Mouse (Mus musculus): ENCODE data around the gene Vmn1r180. TPM values are rescaled to one million over a fixed set of nuclear protein-coding genes. Genes with fewer than 3 reads are reported as not detected.

The Vmn1r180 gene
- not detected for polyA plus RNA-seq (2014; fragmentation: Illumina TruSeq; extraction: RNeasy Lipid Tissue Mini Kit (QIAGEN cat#74804); ENCODE audit: low read depth, low replicate concordance)

DNA sequence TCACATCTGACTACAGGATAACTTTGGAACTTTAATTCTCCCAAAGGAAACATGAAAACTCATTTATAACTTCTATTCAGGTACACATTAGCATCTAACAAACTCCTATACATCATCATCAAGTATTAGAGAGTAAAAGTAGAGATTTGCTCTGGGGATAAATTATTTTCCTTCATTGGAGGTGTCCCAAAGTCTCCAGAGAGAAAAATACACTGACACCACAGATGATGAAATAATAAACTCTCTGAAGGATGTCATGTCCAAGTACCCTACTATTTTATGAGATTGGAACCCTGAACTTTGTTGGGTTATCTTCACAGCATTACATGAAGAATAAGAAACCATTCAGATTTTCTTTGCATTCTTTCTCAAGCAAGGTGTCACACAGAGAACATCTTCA lies at the start of gene Vmn1r180:
Gene Vmn1r180 (plus strand): TSS at position 301 of the 400 bp plus-strand sequence.

DNA sequence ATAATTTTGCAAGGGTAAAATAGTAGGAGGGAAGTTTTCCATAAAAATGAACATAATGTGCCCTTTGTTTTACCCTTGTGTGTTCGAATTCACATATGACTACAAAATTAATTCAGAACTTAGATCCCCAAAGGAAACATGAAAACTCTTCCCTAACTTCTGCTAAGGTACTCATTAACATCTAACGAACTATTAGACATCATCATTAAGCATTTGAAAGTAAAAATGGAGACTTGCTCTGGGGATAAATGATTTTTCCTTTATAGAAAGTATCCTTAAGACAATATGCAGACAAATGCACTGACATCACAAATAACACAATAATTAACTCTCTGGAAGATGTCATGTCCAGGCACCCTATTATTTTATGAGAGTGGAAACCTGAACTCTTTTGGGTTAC lies 23.8 kb upstream of the Vmn1r180 start, which contains the start of gene Vmn1r179:
Gene Vmn1r179 (plus strand): TSS at position 301 of the 400 bp plus-strand sequence.

DNA sequence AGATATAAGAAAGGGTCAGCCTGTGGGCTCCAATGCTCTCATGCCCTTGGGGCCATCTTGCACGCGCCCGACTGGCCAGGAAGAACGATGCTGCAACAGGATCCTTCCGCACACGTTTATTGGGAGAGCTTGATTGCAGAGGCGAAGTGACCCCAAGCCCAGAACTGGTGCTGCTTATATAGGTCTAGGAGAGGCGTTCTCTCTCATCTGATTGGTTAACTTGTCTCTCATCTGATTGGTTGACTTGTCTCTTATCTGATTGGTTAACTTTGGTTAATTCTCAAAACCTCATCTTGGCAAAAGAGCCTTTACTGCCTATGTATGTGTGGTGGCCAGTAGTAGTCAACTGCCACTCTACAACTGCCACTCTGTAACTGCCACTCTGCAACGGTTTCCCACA lies 23.9 kb downstream of the Vmn1r180 start, which contains the start of gene Vmn1r181:
Gene Vmn1r181 (plus strand): TSS at position 301 of the 400 bp plus-strand sequence.

DNA sequence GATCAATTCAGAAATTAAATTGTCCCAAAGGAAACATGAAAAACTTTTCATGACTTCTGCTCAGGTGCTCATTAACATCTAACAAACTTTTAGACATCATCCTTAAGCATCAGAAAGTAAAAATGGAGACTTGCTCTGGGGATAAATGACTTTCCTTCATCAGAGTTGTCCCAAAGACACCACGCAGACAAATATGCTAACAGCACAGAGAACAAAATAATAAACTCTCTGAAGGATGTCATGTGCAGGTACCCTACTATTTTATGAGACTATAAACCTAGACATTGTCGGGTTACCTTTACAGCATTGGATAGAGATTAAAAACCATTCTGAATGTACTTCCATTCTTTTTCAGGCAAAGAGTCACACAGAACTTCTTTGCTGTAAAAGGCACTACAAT lies 51.0 kb downstream of the Vmn1r180 start, which contains the start of gene V1rd19:
Gene V1rd19 (plus strand): TSS at position 301 of the 400 bp plus-strand sequence.

Other genes with a start within 250 kb of the Vmn1r180 start
- gene Vmn1r173, start 249.9 kb upstream of the Vmn1r180 start, polyA plus RNA-seq (2014; fragmentation: Illumina TruSeq; extraction: RNeasy Lipid Tissue Mini Kit (QIAGEN cat#74804); ENCODE audit: low read depth, low replicate concordance), result not detected
- not detected for gene Vmn1r174, start 198.4 kb upstream of the Vmn1r180 start, polyA plus RNA-seq (2014; fragmentation: Illumina TruSeq; extraction: RNeasy Lipid Tissue Mini Kit (QIAGEN cat#74804); ENCODE audit: low read depth, low replicate concordance)
- gene Vmn1r175, start 140.0 kb upstream of the Vmn1r180 start, polyA plus RNA-seq (2014; fragmentation: Illumina TruSeq; extraction: RNeasy Lipid Tissue Mini Kit (QIAGEN cat#74804); ENCODE audit: low read depth, low replicate concordance), result not detected
- not detected for gene Vmn1r176, start 113.3 kb upstream of the Vmn1r180 start, polyA plus RNA-seq (2014; fragmentation: Illumina TruSeq; extraction: RNeasy Lipid Tissue Mini Kit (QIAGEN cat#74804); ENCODE audit: low read depth, low replicate concordance)
- not detected for gene Vmn1r177, start 84.2 kb upstream of the Vmn1r180 start, polyA plus RNA-seq (2014; fragmentation: Illumina TruSeq; extraction: RNeasy Lipid Tissue Mini Kit (QIAGEN cat#74804); ENCODE audit: low read depth, low replicate concordance)
- gene Vmn1r178, start 58.6 kb upstream of the Vmn1r180 start, polyA plus RNA-seq (2014; fragmentation: Illumina TruSeq; extraction: RNeasy Lipid Tissue Mini Kit (QIAGEN cat#74804); ENCODE audit: low read depth, low replicate concordance), result not detected
- not detected for gene Vmn1r179, start 23.7 kb upstream of the Vmn1r180 start, polyA plus RNA-seq (2014; fragmentation: Illumina TruSeq; extraction: RNeasy Lipid Tissue Mini Kit (QIAGEN cat#74804); ENCODE audit: low read depth, low replicate concordance)
- not detected for gene Vmn1r181, start 24.0 kb downstream of the Vmn1r180 start, polyA plus RNA-seq (2014; fragmentation: Illumina TruSeq; extraction: RNeasy Lipid Tissue Mini Kit (QIAGEN cat#74804); ENCODE audit: low read depth, low replicate concordance)
- not detected for gene V1rd19, start 51.1 kb downstream of the Vmn1r180 start, polyA plus RNA-seq (2014; fragmentation: Illumina TruSeq; extraction: RNeasy Lipid Tissue Mini Kit (QIAGEN cat#74804); ENCODE audit: low read depth, low replicate concordance)
- not detected for gene Vmn1r183, start 102.6 kb downstream of the Vmn1r180 start, polyA plus RNA-seq (2014; fragmentation: Illumina TruSeq; extraction: RNeasy Lipid Tissue Mini Kit (QIAGEN cat#74804); ENCODE audit: low read depth, low replicate concordance)
- gene Zfp180, start 131.3 kb downstream of the Vmn1r180 start, polyA plus RNA-seq (2014; fragmentation: Illumina TruSeq; extraction: RNeasy Lipid Tissue Mini Kit (QIAGEN cat#74804); ENCODE audit: low read depth, low replicate concordance), result 15.8 TPM
- gene Zfp112, start 161.7 kb downstream of the Vmn1r180 start, polyA plus RNA-seq (2014; fragmentation: Illumina TruSeq; extraction: RNeasy Lipid Tissue Mini Kit (QIAGEN cat#74804); ENCODE audit: low read depth, low replicate concordance), result 4.6 TPM
- 4.2 TPM for gene Zfp235, start 183.5 kb downstream of the Vmn1r180 start, polyA plus RNA-seq (2014; fragmentation: Illumina TruSeq; extraction: RNeasy Lipid Tissue Mini Kit (QIAGEN cat#74804); ENCODE audit: low read depth, low replicate concordance)
- 0.13 TPM for gene Zfp114, start 224.4 kb downstream of the Vmn1r180 start, polyA plus RNA-seq (2014; fragmentation: Illumina TruSeq; extraction: RNeasy Lipid Tissue Mini Kit (QIAGEN cat#74804); ENCODE audit: low read depth, low replicate concordance)

Data from heart, adult 10 weeks (tissue).